Mouse (Mus musculus) neural tube, embryonic 12.5 days (tissue): Measurements from ENCODE around the gene Serpina1b. TPM values are rescaled to one million over a fixed set of nuclear protein-coding genes. Genes with fewer than 3 reads are reported as not detected.
"Not testable (repeated sequence)": the region's sequence is repeated elsewhere in the genome, so short reads cannot be mapped to it uniquely, and the experiment has no call there.

Experiments used
- ATAC-seq: fragments of 200-750 bp; cut with Nextera tagmentation; 2 replicates; pipeline ENCODE4 v1.8.0; 2017; ENCODE audit warnings: low read depth, mild to moderate bottlenecking, moderate TSS enrichment, moderate library complexity; ENCODE audit not compliant: low FRiP score
- H3K27ac ChIP-seq: fragments of 300-500 bp; sonication (generic); 2 replicates; pipeline ENCODE4 v1.5.1; 2016
- H3K27me3 ChIP-seq: fragments of 300-500 bp; sonication (generic); replicated peaks from 2 replicates; pipeline ENCODE4 v1.6.1; 2016; ENCODE audit warnings: mild to moderate bottlenecking
- H3K36me3 ChIP-seq: fragments of 300-500 bp; sonication (generic); 2 replicates; pipeline ENCODE4 v1.6.1; 2016; ENCODE audit warnings: mild to moderate bottlenecking
- H3K4me1 ChIP-seq: fragments of 300-500 bp; sonication (generic); 2 replicates; pipeline ENCODE4 v1.6.1; 2016
- H3K4me2 ChIP-seq: fragments of 300-500 bp; sonication (generic); replicated peaks from 2 replicates; pipeline ENCODE4 v1.6.1; 2016; ENCODE audit warnings: mild to moderate bottlenecking
- H3K4me3 ChIP-seq: fragments of 300-500 bp; sonication (generic); 2 replicates; pipeline ENCODE4 v1.5.1; 2016
- H3K9ac ChIP-seq: fragments of 300-500 bp; sonication (generic); 2 replicates; pipeline ENCODE4 v1.6.1; 2016; ENCODE audit warnings: mild to moderate bottlenecking
- H3K9me3 ChIP-seq: fragments of 300-500 bp; sonication (generic); 2 replicates; pipeline ENCODE4 v1.6.1; 2016; ENCODE audit warnings: mild to moderate bottlenecking
- WGBS: fragments of 180-500 bp; shearing (Covaris S2); methylation state at CpG from one replicate; pipeline ENCODE4 v1.1.7; 2016; 5-methylcytosine and 5-hydroxymethylcytosine counted together
- polyA plus RNA-seq: library from polyadenylated mRNA; unstranded; fragments of >200 nt; fragmentation: Nextera tagmentation; extraction: Ambion mirVana; gene quantifications from 2 replicates; pipeline ENCODE4 v1.2.1, GENCODE M21; 2016

Serpina1b gene
- polyA plus RNA-seq, 1 experiment from 2014 or later, result 0.19 TPM

DNA sequence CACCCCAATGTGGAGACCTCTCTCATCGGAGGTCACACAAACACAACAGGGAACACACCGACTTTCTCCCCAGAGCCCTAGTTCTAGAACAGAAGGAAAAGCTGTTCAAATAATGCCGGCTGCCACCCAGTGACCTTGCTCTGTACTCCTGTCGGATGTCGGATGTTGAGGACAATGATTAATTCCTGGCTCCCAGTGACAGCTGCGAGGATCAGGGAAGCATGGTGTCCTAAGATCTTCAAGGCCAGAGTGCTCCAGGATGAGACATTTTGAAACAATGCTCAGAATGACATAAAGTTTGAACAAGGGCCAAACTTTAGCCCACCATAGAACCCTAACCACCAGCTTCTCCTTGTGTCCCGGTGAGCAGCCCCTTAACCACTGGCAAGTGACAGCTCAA is 143.2 kb downstream of the Serpina1b start:
- WGBS, result 68% methylated on average over 7 of the region's 7 CpGs
- no peaks in the 10 kb centered on the region for H3K4me1 ChIP-seq
- no peaks in the 10 kb centered on the region for H3K9me3 ChIP-seq
- no peaks in the 10 kb centered on the region for H3K27me3 ChIP-seq
- no peak overlapping the region for H3K4me3 ChIP-seq
- H3K36me3 ChIP-seq, result no peaks in the 10 kb centered on the region
- H3K9ac ChIP-seq, result no peak overlapping the region
- no peak overlapping the region for H3K4me2 ChIP-seq
- no peak overlapping the region for H3K27ac ChIP-seq
- no peak for ATAC-seq

DNA sequence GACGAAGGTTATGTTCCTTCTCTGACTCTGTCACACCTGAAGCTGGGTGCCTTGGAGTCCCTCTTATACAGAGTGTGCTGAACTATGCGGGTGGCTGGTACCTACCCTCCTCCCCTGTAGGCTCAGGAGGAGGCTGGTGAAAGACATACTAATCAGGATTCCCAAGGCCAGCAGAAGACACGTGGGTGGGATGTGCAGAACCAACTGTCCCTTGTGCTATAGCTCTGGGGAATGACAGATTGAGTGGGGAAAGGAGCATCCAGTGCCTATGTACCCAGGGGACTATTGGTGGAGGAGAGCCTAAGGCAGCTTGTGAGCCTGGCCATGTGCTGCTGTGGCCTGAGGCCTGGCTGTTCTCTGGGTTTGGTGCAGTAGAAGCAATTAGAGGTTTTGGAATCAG is 144.1 kb downstream of the Serpina1b start:
- Histone ChIP-seq H3K36me3 (no peaks in the 10 kb centered on the region), H3K9ac (no peak overlapping the region), H3K27me3 (no peaks in the 10 kb centered on the region), H3K4me2 (no peak overlapping the region), H3K4me1 (no peaks in the 10 kb centered on the region), H3K27ac (no peak overlapping the region), H3K4me3 (no peak overlapping the region), H3K9me3 (no peaks in the 10 kb centered on the region)
- no peak for ATAC-seq
- WGBS, result 83% methylated on average over 3 of the region's 3 CpGs

DNA sequence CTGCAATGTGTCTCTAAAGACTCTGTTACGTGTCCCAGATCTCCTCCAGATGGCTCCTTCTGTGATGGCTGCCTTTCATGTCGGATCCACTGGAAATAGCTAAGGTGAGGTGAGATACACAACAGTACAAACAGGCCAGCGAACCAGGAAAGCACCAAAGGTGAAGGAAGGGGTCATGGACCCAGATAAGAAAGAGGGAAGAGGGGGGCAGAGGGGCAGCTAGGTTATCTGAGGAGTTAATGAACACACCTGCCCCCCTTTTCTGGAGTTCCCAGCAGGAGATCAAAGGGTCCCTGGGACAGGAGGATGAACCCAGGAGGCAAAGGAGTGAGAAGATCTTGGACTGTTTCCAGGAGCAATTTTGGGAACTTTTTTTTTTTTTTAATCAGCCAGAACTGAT is 144.8 kb downstream of the Serpina1b start:
- no peak overlapping the region for H3K9ac ChIP-seq
- H3K4me3 ChIP-seq, result no peak overlapping the region
- no peaks in the 10 kb centered on the region for H3K9me3 ChIP-seq
- H3K27me3 ChIP-seq, result no peaks in the 10 kb centered on the region
- 82% methylated on average over 3 of the region's 3 CpGs for WGBS
- no peaks in the 10 kb centered on the region for H3K36me3 ChIP-seq
- H3K27ac ChIP-seq, result no peak overlapping the region
- no peaks in the 10 kb centered on the region for H3K4me1 ChIP-seq
- ATAC-seq, result no peak
- H3K4me2 ChIP-seq, result no peak overlapping the region

- H3K4me1 ChIP-seq, result no peaks in the 10 kb centered on the region
- no peaks in the 10 kb centered on the region for H3K36me3 ChIP-seq
- H3K9ac ChIP-seq, result no peak overlapping the region
- H3K4me2 ChIP-seq, result no peak overlapping the region
- 64% methylated on average over 4 of the region's 4 CpGs for WGBS
- H3K4me3 ChIP-seq, result no peak overlapping the region
- no peaks in the 10 kb centered on the region for H3K27me3 ChIP-seq
- ATAC-seq, result no peak
- H3K9me3 ChIP-seq, result no peaks in the 10 kb centered on the region
- no peak overlapping the region for H3K27ac ChIP-seq
Measured at GRCm38 (mm10) chr12:103683775-103684174, 146.4 kb downstream of the Serpina1b start.

DNA sequence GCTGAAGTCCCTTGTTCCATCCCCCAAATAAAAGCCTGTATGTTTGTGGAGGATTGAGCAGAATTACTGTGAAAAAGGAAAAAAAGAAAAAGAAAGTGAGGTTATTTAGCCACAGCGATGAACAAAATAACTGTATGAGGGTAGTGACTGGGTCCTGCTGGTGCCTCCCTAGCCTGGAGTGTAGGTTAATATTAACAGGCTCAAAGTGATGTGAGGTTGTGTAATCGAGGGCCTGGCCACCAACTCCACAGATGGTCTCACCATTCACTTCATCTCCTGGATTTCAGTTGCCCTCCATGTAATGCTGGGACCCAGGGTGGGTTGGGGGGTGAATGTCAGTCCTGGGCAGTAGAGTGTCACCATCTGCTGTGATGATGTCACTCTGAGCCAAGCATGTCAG is 148.4 kb downstream of the Serpina1b start:
- no peak for ATAC-seq
- no peak overlapping the region for H3K4me2 ChIP-seq
- WGBS, result 84% methylated on average over 2 of the region's 2 CpGs

DNA sequence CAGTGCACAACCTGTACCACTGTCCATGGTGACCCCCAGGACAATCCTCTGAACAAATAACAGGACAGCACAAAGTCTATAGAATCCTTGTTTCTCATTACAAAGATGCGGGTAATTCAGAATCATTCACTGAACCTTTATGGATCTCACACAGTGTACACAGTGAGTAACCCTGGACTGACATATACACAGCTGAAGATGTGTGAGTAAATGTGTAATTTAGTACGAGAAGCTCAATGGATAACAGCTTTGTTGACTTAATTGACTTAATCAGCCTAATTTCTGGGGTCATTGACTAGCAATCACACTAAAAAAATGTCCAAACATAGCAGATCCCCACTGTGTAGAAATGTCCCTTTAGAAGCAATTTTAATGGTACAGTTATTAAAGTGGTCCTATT is 149.0 kb downstream of the Serpina1b start:
- H3K27me3 ChIP-seq, result no peaks in the 10 kb centered on the region
- H3K4me1 ChIP-seq, result no peaks in the 10 kb centered on the region
- 85% methylated on average over 2 of the region's 2 CpGs for WGBS
- ATAC-seq, result no peak
- no peaks in the 10 kb centered on the region for H3K9me3 ChIP-seq
- H3K27ac ChIP-seq, result no peak overlapping the region
- H3K4me2 ChIP-seq, result no peak overlapping the region
- no peak overlapping the region for H3K9ac ChIP-seq
- no peak overlapping the region for H3K4me3 ChIP-seq
- H3K36me3 ChIP-seq, result no peaks in the 10 kb centered on the region

More for the DNA sequence above, 148.4 kb downstream of the Serpina1b start:
- no peaks in the 10 kb centered on the region for H3K9me3 ChIP-seq
- no peaks in the 10 kb centered on the region for H3K27me3 ChIP-seq
- no peaks in the 10 kb centered on the region for H3K4me1 ChIP-seq
- no peak overlapping the region for H3K27ac ChIP-seq
- H3K9ac ChIP-seq, result no peak overlapping the region
- no peak overlapping the region for H3K4me3 ChIP-seq
- H3K36me3 ChIP-seq, result no peaks in the 10 kb centered on the region

DNA sequence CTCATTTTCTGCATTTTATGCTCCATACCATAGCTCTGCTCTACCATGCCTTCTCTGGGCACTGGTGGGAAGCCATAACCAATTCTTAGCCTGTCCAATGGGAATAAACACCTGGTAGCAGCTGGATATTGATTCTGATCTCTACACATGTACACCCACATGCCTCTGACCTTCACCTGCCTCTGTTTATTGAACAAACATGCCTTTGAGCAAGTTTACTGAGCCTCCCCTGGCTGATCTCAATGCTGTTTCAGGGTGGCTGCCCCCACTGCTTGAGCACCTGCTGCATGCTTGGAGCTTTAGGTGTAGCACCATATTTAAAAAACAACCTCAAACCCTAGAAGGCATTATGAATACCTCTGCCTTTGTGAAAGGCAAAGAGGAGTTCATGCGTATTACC is 150.3 kb downstream of the Serpina1b start:
- not testable (repeated sequence) for H3K9me3 ChIP-seq, ATAC-seq, H3K9ac ChIP-seq, H3K27ac ChIP-seq, H3K36me3 ChIP-seq, H3K27me3 ChIP-seq, H3K4me3 ChIP-seq, H3K4me2 ChIP-seq, H3K4me1 ChIP-seq
- 98% methylated on average over 1 of the region's 1 CpGs for WGBS

Other genes with a start within 250 kb of the Serpina1b start
- 0.05 and 0.06 TPM in 2 replicates for gene Serpina10, start 198.9 kb downstream of the Serpina1b start, polyA plus RNA-seq
- 0.69 and 0.89 TPM in 2 replicates for gene Serpina6, start 173.2 kb downstream of the Serpina1b start, polyA plus RNA-seq
- gene Serpina16, start 154.2 kb downstream of the Serpina1b start, polyA plus RNA-seq, result not detected in 2 replicates
- gene Serpina1f, start 134.8 kb downstream of the Serpina1b start, polyA plus RNA-seq, result not detected in 2 replicates
- gene Serpina1d, start 56.8 kb downstream of the Serpina1b start, polyA plus RNA-seq, result not detected in 2 replicates
- 0.34 TPM in 1 of 2 replicates, not detected in the other for gene Serpina1a, start 33.2 kb upstream of the Serpina1b start, polyA plus RNA-seq
- not detected in 2 replicates for gene Serpina1c, start 74.5 kb upstream of the Serpina1b start, polyA plus RNA-seq
- gene Serpina1e, start 128.6 kb upstream of the Serpina1b start, polyA plus RNA-seq, result not detected in 2 replicates
- not detected in 2 replicates for gene Serpina11, start 159.6 kb upstream of the Serpina1b start, polyA plus RNA-seq
- gene Serpina9, start 183.4 kb upstream of the Serpina1b start, polyA plus RNA-seq, result not detected in 2 replicates
- gene Serpina12, start 214.1 kb upstream of the Serpina1b start, polyA plus RNA-seq, result not detected in 2 replicates